Mouse (Mus musculus) spleen, adult 2 months (tissue): Measurements from ENCODE around the gene Tmco3.

ENCODE experiments used
- CTCF ChIP-seq: fragments of 200-500 bp; IDR thresholded peaks from 2 replicates; pipeline ENCODE4 v1.5.1; 2011; ENCODE audit warnings: mild to moderate bottlenecking, inconsistent platforms; ENCODE audit not compliant: insufficient read depth, insufficient read length, insufficient replicate concordance; ENCODE audit errors: extremely low read depth
- POLR2A ChIP-seq: fragments of 200-500 bp; IDR thresholded peaks from 2 replicates; pipeline ENCODE4 v1.6.1; 2011; ENCODE audit warnings: low read depth, low read length, inconsistent platforms

GRCm38 (mm10) chr8:13343134-13343533 lies 55.1 kb downstream of the Tmco3 start:
- TF ChIP-seq POLR2A: no peak
- no peak for TF ChIP-seq CTCF
